Mouse (Mus musculus) ES-E14 (cell line): Measurements from ENCODE around the gene 2310061I04Rik. TPM values are rescaled to one million over a fixed set of nuclear protein-coding genes. Genes with fewer than 3 reads are reported as not detected.

ENCODE experiments used
- DNase-seq: peaks from one replicate; pipeline ENCODE4 v3.0.0-alpha.2; 2013; ENCODE audit warnings: low read depth, low spot score
- H3K27ac ChIP-seq: 2 replicates; pipeline ENCODE4 v1.5.1; 2012; ENCODE audit warnings: low read depth, mild to moderate bottlenecking, low read length, moderate library complexity, mixed read lengths; ENCODE audit not compliant: poor library complexity, insufficient read depth, severe bottlenecking
- H3K36me3 ChIP-seq: 2 replicates; pipeline ENCODE4 v1.6.1; 2012; ENCODE audit warnings: mild to moderate bottlenecking, low read length, moderate library complexity, mixed read lengths; ENCODE audit not compliant: control insufficient read depth, poor library complexity, insufficient read depth, severe bottlenecking
- H3K4me1 ChIP-seq, 2 experiments: fragments of 150-350 bp in 1 of 2; sonication (generic) in 1 of 2; 2 replicates each; pipeline ENCODE4 v1.6.1; 2012; ENCODE audit warnings: low read length in 2 of 2, mild to moderate bottlenecking in 1 of 2, mixed read lengths in 1 of 2; ENCODE audit not compliant: control insufficient read depth in 2 of 2, insufficient read depth in 2 of 2, poor library complexity in 1 of 2
- H3K4me3 ChIP-seq, 2 experiments: fragments of 150-350 bp in 1 of 2; sonication (generic) in 1 of 2; 2 replicates each; pipeline ENCODE4 v1.5.1; 2012; ENCODE audit warnings: low read length in 2 of 2, low read depth in 1 of 2, mild to moderate bottlenecking in 1 of 2, mixed read lengths in 1 of 2; ENCODE audit not compliant: insufficient read depth in 1 of 2, poor library complexity in 1 of 2, severe bottlenecking in 1 of 2
- H3K9ac ChIP-seq: 2 replicates; pipeline ENCODE4 v1.6.1; 2012; ENCODE audit warnings: low read depth, mild to moderate bottlenecking, low read length, mixed read lengths; ENCODE audit not compliant: poor library complexity, insufficient read depth, severe bottlenecking
- H3K9me3 ChIP-seq: fragments of 150-350 bp; sonication (generic); 2 replicates; pipeline ENCODE4 v1.6.1; 2012; ENCODE audit warnings: low read depth, mild to moderate bottlenecking, low read length; ENCODE audit not compliant: control insufficient read depth, insufficient read depth
- CHD2 ChIP-seq: IDR thresholded peaks from 2 replicates; pipeline ENCODE4 v1.6.1; 2014; ENCODE audit warnings: mild to moderate bottlenecking, low read depth, low read length, inconsistent platforms
- HCFC1 ChIP-seq: IDR thresholded peaks from 2 replicates; pipeline ENCODE4 v1.6.1; 2012; ENCODE audit warnings: low read length, inconsistent platforms, borderline replicate concordance; ENCODE audit not compliant: insufficient read depth
- MAFK ChIP-seq: IDR thresholded peaks from 2 replicates; pipeline ENCODE4 v1.6.1; 2014; ENCODE audit warnings: mild to moderate bottlenecking, low read depth, low read length, inconsistent platforms; ENCODE audit not compliant: insufficient read depth
- ZC3H11A ChIP-seq: IDR thresholded peaks from 2 replicates; pipeline ENCODE4 v1.6.1; 2012; ENCODE audit warnings: low read depth, mild to moderate bottlenecking, inconsistent platforms, low read length, borderline replicate concordance
- ZNF384 ChIP-seq: IDR thresholded peaks from 2 replicates; pipeline ENCODE4 v1.6.1; 2012; ENCODE audit warnings: low read depth, low read length, inconsistent platforms
- in situ Hi-C, 2 experiments: fragments of 600-800 bp; cut with MboI; formaldehyde crosslinking; loops; one replicate each; pipeline ENCODE4 v1.15.1; 2025; ENCODE audit warnings: low sequenced_read_pairs in 2 of 2, inconsistent platforms in 1 of 2; ENCODE audit not compliant: unreplicated experiment in 2 of 2
- total RNA-seq: library from RNA; depleted of rRNA; stranded (reverse); fragments of 300-350 nt; gene quantifications from 2 replicates; pipeline ENCODE4 v1.2.3, GENCODE M21; 2012

Gene 2310061I04Rik
- total RNA-seq, 1 experiment = 13.6 TPM

- in situ Hi-C loops = no loop called here
- peak overlapping the region; percentile 78 to 91 for H3K4me3 ChIP-seq
- H3K9ac ChIP-seq = peak overlapping the region; percentile 81
- H3K4me1 ChIP-seq = peaks cover 6 to 15% of the 10 kb centered on the region in 2 experiments; a peak in 2 of 4 replicates
- peaks cover 7% of the 10 kb centered on the region; the same call in 1 of the 2 replicates for H3K36me3 ChIP-seq
- no peak for DNase-seq
- no peak for TF ChIP-seq HCFC1
- no peaks in the 10 kb centered on the region for H3K9me3 ChIP-seq
- H3K27ac ChIP-seq = peak overlapping the region; percentile 78
Measured at GRCm38 (mm10) chr17:35866281-35866831, 30.9 kb downstream of the 2310061I04Rik start.

- Histone ChIP-seq H3K9ac (peak within 1 kb of the TSS; percentile 81), H3K36me3 (peaks cover 4% of the 10 kb centered on the region; the same call in 1 of the 2 replicates), H3K27ac (peak within 1 kb of the TSS; percentile 78), H3K9me3 (no peaks in the 10 kb centered on the region), H3K4me3 (peak within 1 kb of the TSS; percentile 78 to 91), H3K4me1 (peaks cover 4 to 15% of the 10 kb centered on the region in 2 experiments; a peak in 2 of 4 replicates)
- TF ChIP-seq ZNF384 = no peak
- no peak for TF ChIP-seq ZC3H11A
- no peak for TF ChIP-seq HCFC1
- TF ChIP-seq CHD2 = no peak
- TF ChIP-seq MAFK = no peak
- in situ Hi-C loops = no loop called here
- DNase-seq = no peak
Measured at GRCm38 (mm10) chr17:35865481-35866280, 31.6 kb downstream of the 2310061I04Rik start, which contains the start of gene Ppp1r18. Ppp1r18 (plus strand) TSS chr17:35865593.

GRCm38 (mm10) chr17:35864832-35865353 is 32.3 kb downstream of the 2310061I04Rik start:
- no peak for DNase-seq
- Histone ChIP-seq H3K36me3 (peaks cover 4% of the 10 kb centered on the region; the same call in 1 of the 2 replicates), H3K27ac (peak overlapping the region; percentile 78; the same call in 1 of the 2 replicates), H3K9me3 (no peaks in the 10 kb centered on the region), H3K4me3 (peak overlapping the region; percentile 78 to 91), H3K9ac (peak overlapping the region; percentile 81; the same call in 1 of the 2 replicates), H3K4me1 (peaks cover 3 to 15% of the 10 kb centered on the region in 2 experiments; a peak in 3 of 4 replicates)
- TF ChIP-seq CHD2 (no peak), MAFK (no peak), ZC3H11A (no peak), ZNF384 (no peak), HCFC1 (no peak)
- in situ Hi-C loops = no loop called here

- peak; percentile 84 for DNase-seq
- H3K4me1 ChIP-seq = peaks cover 2 to 19% of the 10 kb centered on the region in 2 experiments; a peak in 2 of 4 replicates
- TF ChIP-seq MAFK (no peak), CHD2 (no peak), ZNF384 (no peak), HCFC1 (0 out of 2 replicates have a peak, but pooled peaks have one; percentile 14)
- in situ Hi-C loops = no loop called here
- peak within 1 kb of the TSS; percentile 88 for H3K27ac ChIP-seq
- peaks cover 17% of the 10 kb centered on the region for H3K36me3 ChIP-seq
- no peaks in the 10 kb centered on the region for H3K9me3 ChIP-seq
- H3K9ac ChIP-seq = peak within 1 kb of the TSS; percentile 91
- peak within 1 kb of the TSS; percentile 91 to 96 for H3K4me3 ChIP-seq
Measured at GRCm38 (mm10) chr17:35861198-35861857, 35.9 kb downstream of the 2310061I04Rik start, which contains the start of gene Nrm. Nrm (plus strand) TSS chr17:35861318.
